Mouse (Mus musculus) liver, postnatal 0 days (tissue): ENCODE measurements around the gene Senp2. TPM values are rescaled to one million over a fixed set of nuclear protein-coding genes. Genes with fewer than 3 reads are reported as not detected.

Experiments used
- ATAC-seq: fragments of 200-750 bp; cut with Nextera tagmentation; 2 replicates; pipeline ENCODE4 v1.8.0; 2017; ENCODE audit warnings: mild to moderate bottlenecking, moderate library complexity
- DNase-seq: peaks from one replicate; pipeline ENCODE4 v3.0.0-alpha.2; 2016
- H3K27ac ChIP-seq: fragments of 300-500 bp; sonication (generic); 2 replicates; pipeline ENCODE4 v1.5.1; 2014; ENCODE audit warnings: antibody characterized with exemption, moderate library complexity, mild to moderate bottlenecking, low read depth
- H3K27me3 ChIP-seq: fragments of 300-500 bp; sonication (generic); 2 replicates; pipeline ENCODE4 v1.6.1; 2014; ENCODE audit warnings: low read length, control low read depth, mixed read lengths; ENCODE audit not compliant: insufficient read depth
- H3K36me3 ChIP-seq: fragments of 300-500 bp; sonication (generic); replicated peaks from 2 replicates; pipeline ENCODE4 v1.6.1; 2014; ENCODE audit warnings: mild to moderate bottlenecking, control low read depth, low read length, moderate library complexity, mixed read lengths; ENCODE audit not compliant: insufficient read depth
- H3K4me1 ChIP-seq: fragments of 300-500 bp; sonication (generic); 2 replicates; pipeline ENCODE4 v1.6.1; 2014; ENCODE audit warnings: antibody characterized with exemption, mild to moderate bottlenecking, control low read depth; ENCODE audit not compliant: insufficient read depth
- H3K4me2 ChIP-seq: fragments of 300-500 bp; sonication (generic); 2 replicates; pipeline ENCODE4 v1.6.1; 2014; ENCODE audit warnings: low read depth, mild to moderate bottlenecking, low read length, moderate library complexity, mixed read lengths
- H3K4me3 ChIP-seq: fragments of 300-500 bp; sonication (generic); 2 replicates; pipeline ENCODE4 v1.5.1; 2014; ENCODE audit warnings: low read depth, low read length
- H3K9ac ChIP-seq: fragments of 300-500 bp; sonication (generic); replicated peaks from 2 replicates; pipeline ENCODE4 v1.6.1; 2014; ENCODE audit warnings: mild to moderate bottlenecking, moderate library complexity
- H3K9me3 ChIP-seq: fragments of 300-500 bp; sonication (generic); 2 replicates; pipeline ENCODE4 v1.6.1; 2016; ENCODE audit warnings: mild to moderate bottlenecking, control low read depth, low read length, mixed read lengths
- CTCF ChIP-seq: sonication (generic); IDR thresholded peaks from 2 replicates; pipeline ENCODE4 v1.5.1; 2016; ENCODE audit warnings: antibody characterized with exemption, low read depth
- EP300 ChIP-seq: IDR thresholded peaks from 2 replicates; pipeline ENCODE4 v1.6.1; 2016; ENCODE audit warnings: antibody characterized with exemption, low read depth, mild to moderate bottlenecking
- WGBS: fragments of 180-500 bp; shearing (Covaris S2); extraction: QIAGEN DNeasy Blood & Tissue Kit; methylation state at CpG from one replicate; pipeline ENCODE4 v1.1.7; 2014; ENCODE audit not compliant: insufficient replicate concordance; 5-methylcytosine and 5-hydroxymethylcytosine counted together
- polyA plus RNA-seq: library from polyadenylated mRNA; unstranded; fragments of >200 nt; fragmentation: Nextera tagmentation; extraction: Ambion mirVana; gene quantifications from 2 replicates; pipeline ENCODE4 v1.2.1, GENCODE M21; 2015

The Senp2 gene
- polyA plus RNA-seq, 1 experiment from 2014 or later = 15.5 TPM

GRCm38 (mm10) chr16:22075067-22075466 is 65.8 kb downstream of the Senp2 start:
- TF ChIP-seq CTCF (no peak), EP300 (no peak)
- H3K36me3 ChIP-seq = peaks cover 4% of the 10 kb centered on the region; the same call in 1 of the 2 replicates
- no peaks in the 10 kb centered on the region for H3K27me3 ChIP-seq
- WGBS = 78% methylated on average over 6 of the region's 6 CpGs
- no peak overlapping the region for H3K4me3 ChIP-seq
- H3K9ac ChIP-seq = no peak overlapping the region
- no peaks in the 10 kb centered on the region for H3K9me3 ChIP-seq
- no peak overlapping the region for H3K27ac ChIP-seq
- no peak overlapping the region for H3K4me2 ChIP-seq
- DNase-seq (no peak), ATAC-seq (no peak)
- no peaks in the 10 kb centered on the region for H3K4me1 ChIP-seq

- H3K36me3 ChIP-seq = peaks cover 5% of the 10 kb centered on the region; the same call in 1 of the 2 replicates
- no peak for ATAC-seq
- WGBS = 41% methylated on average over 5 of the region's 5 CpGs
Observed at GRCm38 (mm10) chr16:22075829-22076619, 66.7 kb downstream of the Senp2 start.

DNA sequence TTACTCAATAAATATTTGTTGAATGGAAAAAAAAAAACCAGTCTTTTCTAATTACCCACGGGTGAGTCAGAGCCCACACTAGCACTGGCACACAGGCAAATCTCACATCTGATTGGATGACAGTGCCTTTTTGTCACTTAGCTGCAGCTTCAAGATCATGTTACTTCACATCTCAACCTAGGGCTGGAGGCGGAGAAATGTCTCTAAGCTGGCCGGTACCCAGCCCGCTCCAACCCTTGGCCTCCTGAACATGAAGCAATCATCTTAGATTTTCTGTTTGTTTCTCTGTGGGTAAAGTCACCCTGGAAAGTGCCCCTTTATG is 67.3 kb downstream of the Senp2 start:
- H3K4me3 ChIP-seq = no peak overlapping the region
- H3K9me3 ChIP-seq = no peaks in the 10 kb centered on the region
- TF ChIP-seq CTCF (no peak), EP300 (no peak)
- H3K4me2 ChIP-seq = no peak overlapping the region
- no peak overlapping the region for H3K9ac ChIP-seq
- H3K36me3 ChIP-seq = peaks cover 5% of the 10 kb centered on the region; the same call in 1 of the 2 replicates
- ATAC-seq (no peak), DNase-seq (no peak)
- whole genome bisulfite sequencing = 63% methylated on average over 4 of the region's 4 CpGs
- H3K27ac ChIP-seq = no peak overlapping the region
- no peaks in the 10 kb centered on the region for H3K4me1 ChIP-seq
- no peaks in the 10 kb centered on the region for H3K27me3 ChIP-seq

More at GRCm38 (mm10) chr16:22075829-22076619, 66.7 kb downstream of the Senp2 start:
- Histone ChIP-seq H3K4me1 (no peaks in the 10 kb centered on the region), H3K9ac (no peak overlapping the region), H3K4me3 (no peak overlapping the region), H3K27me3 (no peaks in the 10 kb centered on the region), H3K9me3 (no peaks in the 10 kb centered on the region), H3K27ac (no peak overlapping the region), H3K4me2 (no peak overlapping the region)
- TF ChIP-seq CTCF (no peak), EP300 (no peak)
- DNase-seq = no peak

DNA sequence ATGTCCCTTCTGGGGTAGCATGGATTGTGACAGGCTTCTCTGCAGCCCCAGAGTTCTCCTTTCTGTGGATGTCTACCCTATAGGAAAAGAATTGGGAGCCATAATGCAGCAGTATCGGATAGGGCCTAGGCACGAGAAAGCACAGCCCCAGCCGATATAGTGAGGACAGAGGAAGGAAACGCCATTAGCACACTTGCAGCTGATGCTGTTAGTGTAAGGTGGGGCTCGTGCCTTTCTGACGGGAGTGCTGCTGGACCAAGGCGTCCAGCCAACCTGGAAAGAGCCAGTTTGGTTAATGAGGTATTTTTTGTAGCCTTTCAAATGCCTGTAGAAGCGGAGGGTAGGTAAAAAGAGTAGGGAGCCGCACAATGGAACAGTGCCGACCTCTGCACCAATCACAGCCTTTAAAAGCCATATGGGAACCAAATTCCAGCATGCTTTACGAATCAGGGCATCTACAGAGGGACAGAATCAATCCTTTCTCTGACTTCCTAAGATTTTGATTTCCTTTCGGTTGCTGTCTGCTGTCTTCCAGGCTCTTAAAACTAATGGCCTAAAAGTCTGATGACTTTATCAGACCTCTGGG is 70.9 kb downstream of the Senp2 start:
- H3K9ac ChIP-seq = no peak overlapping the region
- DNase-seq (no peak), ATAC-seq (no peak)
- H3K27ac ChIP-seq = no peak overlapping the region
- H3K27me3 ChIP-seq = no peaks in the 10 kb centered on the region
- peaks cover 5% of the 10 kb centered on the region; the same call in 1 of the 2 replicates for H3K36me3 ChIP-seq
- TF ChIP-seq CTCF (no peak), EP300 (no peak)
- no peaks in the 10 kb centered on the region for H3K4me1 ChIP-seq
- H3K9me3 ChIP-seq = no peaks in the 10 kb centered on the region
- no peak overlapping the region for H3K4me2 ChIP-seq
- H3K4me3 ChIP-seq = no peak overlapping the region
- WGBS = 80% methylated on average over 12 of the region's 12 CpGs

GRCm38 (mm10) chr16:22085411-22085810 is 76.1 kb downstream of the Senp2 start:
- DNase-seq = no peak
- no peak overlapping the region for H3K4me3 ChIP-seq
- H3K4me2 ChIP-seq = no peak overlapping the region
- ATAC-seq = no peak
- no peak overlapping the region for H3K9ac ChIP-seq
- no peak for TF ChIP-seq CTCF
- no peak for TF ChIP-seq EP300
- peaks cover 3% of the 10 kb centered on the region; the same call in 1 of the 2 replicates for H3K36me3 ChIP-seq
- H3K4me1 ChIP-seq = no peaks in the 10 kb centered on the region
- no peak overlapping the region for H3K27ac ChIP-seq
- no peaks in the 10 kb centered on the region for H3K9me3 ChIP-seq
- WGBS = 76% methylated on average over 4 of the region's 4 CpGs
- no peaks in the 10 kb centered on the region for H3K27me3 ChIP-seq

- Histone ChIP-seq H3K4me1 (no peaks in the 10 kb centered on the region), H3K36me3 (no peaks in the 10 kb centered on the region), H3K9me3 (no peaks in the 10 kb centered on the region), H3K27me3 (no peaks in the 10 kb centered on the region), H3K9ac (no peak overlapping the region), H3K4me3 (no peak overlapping the region), H3K27ac (no peak overlapping the region), H3K4me2 (no peak overlapping the region)
- TF ChIP-seq EP300 (no peak), CTCF (no peak)
- WGBS = 57% methylated on average over 3 of the region's 3 CpGs
- ATAC-seq (no peak), DNase-seq (no peak)
Observed at GRCm38 (mm10) chr16:22091255-22091783, 82.0 kb downstream of the Senp2 start.
